Mouse (Mus musculus): ENCODE measurements around the gene Klhl12.
"Not testable (repeated sequence)": the region's sequence is repeated elsewhere in the genome, so short reads cannot be mapped to it uniquely, and the experiment has no call there.

The Klhl12 gene

GRCm38 (mm10) chr1:134513312-134513860 is 58.1 kb downstream of the Klhl12 start:
- DNase-seq (ENCODE audit: extremely low spot score, low read depth, low spot score), result no peak

- DNase-seq (ENCODE audit: extremely low spot score, low read depth, low spot score), result no peak
Measured at GRCm38 (mm10) chr1:134513876-134514590, 58.7 kb downstream of the Klhl12 start.

- no peak for DNase-seq (ENCODE audit: extremely low spot score, low read depth, low spot score)
Measured at GRCm38 (mm10) chr1:134515891-134516290, 60.6 kb downstream of the Klhl12 start.

- no peak for DNase-seq (ENCODE audit: extremely low spot score, low read depth, low spot score)
Measured at GRCm38 (mm10) chr1:134516491-134517198, 61.3 kb downstream of the Klhl12 start.

GRCm38 (mm10) chr1:134517841-134518240 is 62.5 kb downstream of the Klhl12 start:
- DNase-seq (ENCODE audit: extremely low spot score, low read depth, low spot score), result not testable (repeated sequence)

GRCm38 (mm10) chr1:134518677-134519076 is 63.3 kb downstream of the Klhl12 start:
- DNase-seq (ENCODE audit: extremely low spot score, low read depth, low spot score), result no peak

GRCm38 (mm10) chr1:134519201-134519600 is 63.9 kb downstream of the Klhl12 start:
- DNase-seq (ENCODE audit: extremely low spot score, low read depth, low spot score), result not testable (repeated sequence)

- no peak for DNase-seq (ENCODE audit: extremely low spot score, low read depth, low spot score)
Measured at GRCm38 (mm10) chr1:134520001-134520721, 64.8 kb downstream of the Klhl12 start.

GRCm38 (mm10) chr1:134521163-134521562 is 65.8 kb downstream of the Klhl12 start:
- no peak for DNase-seq (ENCODE audit: extremely low spot score, low read depth, low spot score)

- DNase-seq (ENCODE audit: extremely low spot score, low read depth, low spot score), result no peak
Measured at GRCm38 (mm10) chr1:134522325-134522724, 67.0 kb downstream of the Klhl12 start.

GRCm38 (mm10) chr1:134524424-134524823 is 69.1 kb downstream of the Klhl12 start:
- no peak for DNase-seq (ENCODE audit: extremely low spot score, low read depth, low spot score)

GRCm38 (mm10) chr1:134525015-134525414 is 69.7 kb downstream of the Klhl12 start:
- no peak for DNase-seq (ENCODE audit: extremely low spot score, low read depth, low spot score)

- no peak for DNase-seq (ENCODE audit: extremely low spot score, low read depth, low spot score)
Measured at GRCm38 (mm10) chr1:134526752-134527151, 71.4 kb downstream of the Klhl12 start.

GRCm38 (mm10) chr1:134530618-134531017 is 75.3 kb downstream of the Klhl12 start:
- no peak for DNase-seq (ENCODE audit: extremely low spot score, low read depth, low spot score)

GRCm38 (mm10) chr1:134533710-134534109 is 78.4 kb downstream of the Klhl12 start:
- DNase-seq (ENCODE audit: extremely low spot score, low read depth, low spot score), result not testable (repeated sequence)

- DNase-seq (ENCODE audit: extremely low spot score, low read depth, low spot score), result no peak
Measured at GRCm38 (mm10) chr1:134535054-134535453, 79.7 kb downstream of the Klhl12 start.

GRCm38 (mm10) chr1:134535513-134535912 is 80.2 kb downstream of the Klhl12 start:
- no peak for DNase-seq (ENCODE audit: extremely low spot score, low read depth, low spot score)

- DNase-seq (ENCODE audit: extremely low spot score, low read depth, low spot score), result no peak
Measured at GRCm38 (mm10) chr1:134540610-134541009, 85.3 kb downstream of the Klhl12 start.
